Mouse (Mus musculus) ZHBTc4 (cell line): Measurements from ENCODE around the gene 4930452B06Rik.

Source experiments
- DNase-seq: peaks from one replicate; pipeline ENCODE4 v3.0.0-alpha.2; 2011; ENCODE audit warnings: low read depth, low spot score

4930452B06Rik gene

DNA sequence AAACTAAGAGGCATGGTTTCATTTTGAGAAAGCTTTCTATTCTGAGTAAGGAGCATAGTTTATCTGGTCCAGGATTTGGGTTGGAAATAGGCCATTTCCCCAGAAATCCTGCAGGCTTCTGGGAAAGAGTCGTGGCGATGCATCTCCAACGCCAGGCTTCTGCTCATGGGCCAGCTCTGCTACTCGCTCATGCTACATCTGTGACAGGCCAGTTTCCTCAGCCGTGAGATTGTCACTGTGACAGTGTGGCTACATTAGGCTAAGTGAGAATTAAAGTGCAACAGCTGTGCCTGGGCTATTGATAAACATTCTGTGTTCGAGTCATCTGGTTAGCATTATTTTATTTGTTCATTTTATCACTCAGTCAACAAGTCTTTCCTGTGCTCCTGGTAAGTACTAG lies 140.8 kb downstream of the 4930452B06Rik start:
- DNase-seq, result no peak

DNA sequence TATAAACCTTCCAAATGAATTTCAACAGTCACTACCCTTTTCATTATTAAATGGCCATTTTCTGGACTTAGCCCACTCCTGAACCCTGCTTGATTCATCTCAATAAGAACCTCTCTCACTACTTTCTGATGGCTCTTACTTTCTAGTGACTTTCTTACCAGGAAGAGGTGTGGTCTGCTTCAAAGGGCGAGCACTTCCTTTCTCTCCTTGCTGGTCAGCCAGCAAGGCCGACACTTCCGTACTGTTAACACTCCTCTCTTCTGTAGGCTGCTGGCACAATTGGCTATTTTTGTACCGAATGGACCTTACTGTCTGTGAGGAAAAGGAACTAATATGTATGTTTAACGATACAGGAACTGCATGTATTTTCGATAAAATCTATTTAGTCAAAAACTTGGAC lies 148.4 kb downstream of the 4930452B06Rik start:
- no peak for DNase-seq

DNA sequence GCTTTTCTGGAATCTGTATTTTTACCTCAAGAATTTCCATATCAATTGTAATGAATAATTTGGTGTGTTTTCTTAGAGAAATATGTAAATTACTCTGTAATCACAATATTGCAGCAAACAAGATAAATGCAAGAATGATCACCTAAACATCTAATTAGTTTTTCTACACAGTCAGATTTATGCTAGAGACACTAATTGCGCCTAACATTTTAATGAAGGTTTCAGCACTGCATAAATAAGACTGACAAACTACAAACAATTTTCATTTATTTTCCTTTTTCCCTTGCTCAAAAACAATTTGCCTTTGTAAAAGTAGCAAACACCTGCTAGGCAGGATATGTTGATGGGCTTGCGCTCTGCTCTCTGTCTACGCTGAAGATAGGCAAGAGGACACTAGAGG lies 152.0 kb downstream of the 4930452B06Rik start:
- no peak for DNase-seq

DNA sequence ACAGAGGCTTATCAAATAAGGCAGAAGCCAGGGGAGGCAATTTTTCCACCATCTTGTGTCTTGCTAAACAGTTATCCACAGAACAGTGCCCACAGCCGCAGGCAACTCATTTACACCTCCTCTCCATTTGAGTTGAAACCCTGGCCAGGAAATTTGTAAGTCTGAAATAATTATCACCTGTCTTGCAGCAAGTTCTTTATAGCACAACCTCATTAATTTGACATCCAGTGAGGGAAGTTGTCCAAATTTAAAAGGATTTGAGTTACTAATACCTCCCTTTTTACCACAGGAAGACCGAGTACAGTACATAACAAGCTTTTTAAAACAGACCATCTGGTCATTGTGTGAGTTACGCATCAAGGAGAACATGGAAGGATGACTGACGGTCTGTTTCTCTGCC lies 154.8 kb downstream of the 4930452B06Rik start:
- no peak for DNase-seq

DNA sequence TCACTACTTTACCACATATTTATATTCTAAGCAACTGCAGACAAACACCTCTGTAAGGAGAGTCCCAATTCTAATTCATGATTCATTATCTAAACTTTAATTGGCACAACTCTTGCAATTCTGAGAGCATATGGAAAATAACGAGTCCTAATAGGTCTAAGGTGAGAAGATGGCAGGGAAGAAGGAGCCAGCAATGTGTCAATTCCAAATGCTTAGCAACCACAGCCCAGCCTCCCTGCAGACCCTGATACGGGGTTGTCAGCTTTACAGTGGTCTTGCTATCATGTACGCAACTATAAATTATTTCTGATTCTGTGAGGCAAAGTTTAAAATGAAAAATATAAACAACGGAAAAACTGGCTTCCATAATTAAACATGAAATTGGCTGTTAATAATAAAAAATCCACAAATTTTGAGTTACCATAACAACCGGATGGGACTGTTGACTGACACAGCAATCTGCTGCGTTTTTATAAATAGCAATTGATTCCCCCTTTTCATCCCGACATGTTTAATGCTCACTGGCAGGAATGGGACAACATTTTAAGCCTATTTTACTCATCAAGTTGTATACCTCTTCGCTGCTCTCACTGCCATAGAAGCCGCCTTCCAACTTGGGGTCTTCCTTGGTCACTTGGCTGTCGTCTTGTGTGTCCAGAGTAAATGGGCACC lies 155.6 kb downstream of the 4930452B06Rik start:
- no peak for DNase-seq

DNA sequence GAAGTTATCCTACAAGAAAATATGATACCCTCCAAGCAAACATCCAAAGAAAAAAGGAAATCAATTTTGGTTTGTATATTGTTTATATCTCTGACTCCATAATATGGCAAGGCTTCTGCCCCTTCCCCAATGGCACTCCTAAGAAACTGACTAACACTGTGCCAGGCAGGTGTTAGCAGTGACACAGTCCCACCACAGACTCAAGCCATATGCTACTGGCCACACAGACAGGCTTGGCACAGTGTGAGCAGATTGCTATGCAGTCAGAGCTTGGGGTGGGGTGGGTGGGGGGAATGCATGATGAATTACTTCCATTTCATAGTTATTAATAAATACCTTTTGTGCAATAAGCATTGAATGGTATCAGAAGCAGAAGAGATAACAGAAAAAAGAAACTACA lies 157.4 kb downstream of the 4930452B06Rik start:
- no peak for DNase-seq

DNA sequence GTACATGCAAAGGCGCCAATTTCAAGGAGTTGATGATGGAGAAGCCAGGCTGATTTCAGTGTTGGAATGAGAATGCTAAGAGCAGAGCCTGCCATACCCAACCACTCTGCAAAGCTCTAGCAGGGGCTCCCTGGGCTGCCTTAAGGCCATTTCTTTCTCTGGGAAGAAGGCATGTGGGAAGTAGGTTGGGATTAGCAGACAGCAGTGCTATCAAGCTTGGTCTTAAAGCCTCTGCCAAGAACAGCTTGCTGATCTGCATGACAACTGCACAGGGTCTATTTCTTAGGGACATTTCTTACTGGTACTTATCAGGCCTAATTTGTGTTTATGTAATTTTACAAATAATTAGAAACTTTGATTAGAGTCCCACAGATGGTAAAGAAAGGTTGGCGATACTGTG lies 161.8 kb downstream of the 4930452B06Rik start:
- no peak for DNase-seq

DNA sequence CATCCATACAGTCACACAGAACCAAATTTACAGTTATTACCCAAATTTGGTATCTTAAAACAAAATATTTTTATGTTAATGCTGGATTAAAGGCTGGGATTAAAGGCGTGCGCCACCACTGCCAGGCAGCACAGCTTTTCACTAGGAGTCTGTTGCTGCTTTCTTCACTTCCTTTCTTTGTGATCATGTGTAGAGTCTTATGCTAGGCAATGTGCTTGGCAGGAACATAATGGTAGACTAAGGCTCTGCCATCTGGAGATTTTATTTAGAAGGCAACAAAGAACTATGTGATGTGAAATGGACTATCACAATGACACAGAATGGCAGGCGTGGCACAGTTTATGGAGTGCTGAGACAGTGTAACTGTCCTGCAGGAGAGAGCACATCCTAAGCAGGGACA lies 162.7 kb downstream of the 4930452B06Rik start:
- DNase-seq, result no peak

DNA sequence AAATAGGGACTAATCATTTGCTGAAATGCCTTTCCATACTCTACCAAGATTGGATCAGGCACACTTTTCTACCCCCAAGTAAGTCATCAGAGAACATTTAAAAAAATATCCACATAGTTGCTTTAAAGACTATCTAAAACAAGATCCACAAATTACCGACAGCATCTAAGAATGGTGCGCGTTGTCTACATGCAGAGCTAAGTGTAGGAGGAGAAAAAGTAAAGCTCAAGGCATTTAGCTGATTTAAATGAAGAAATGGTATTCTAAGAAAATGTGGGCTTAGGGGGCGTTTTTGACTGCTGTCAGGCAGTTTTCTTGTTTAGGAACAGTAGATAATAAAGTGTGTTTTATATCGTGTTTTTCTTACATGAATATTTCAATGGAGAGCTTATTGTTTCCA lies 163.5 kb downstream of the 4930452B06Rik start:
- DNase-seq, result no peak

DNA sequence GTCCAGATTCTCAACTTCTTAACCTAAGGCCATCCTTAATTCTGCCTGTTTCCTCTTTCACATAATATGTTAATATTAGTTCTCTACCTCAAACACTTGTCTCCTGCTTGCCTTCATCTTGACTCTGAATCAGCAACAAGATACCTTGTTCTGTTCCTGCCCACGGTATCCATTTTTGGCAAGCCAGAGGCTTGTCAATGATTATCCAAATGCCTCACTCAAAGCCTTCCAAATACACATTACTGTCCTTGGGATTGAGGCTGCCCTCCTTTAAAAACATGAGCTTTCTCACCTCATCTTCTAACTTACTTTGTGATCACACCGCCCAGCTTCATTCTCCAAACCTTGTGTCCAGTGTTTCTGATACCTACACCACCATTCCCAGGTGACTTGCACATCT lies 170.3 kb downstream of the 4930452B06Rik start:
- DNase-seq, result no peak

DNA sequence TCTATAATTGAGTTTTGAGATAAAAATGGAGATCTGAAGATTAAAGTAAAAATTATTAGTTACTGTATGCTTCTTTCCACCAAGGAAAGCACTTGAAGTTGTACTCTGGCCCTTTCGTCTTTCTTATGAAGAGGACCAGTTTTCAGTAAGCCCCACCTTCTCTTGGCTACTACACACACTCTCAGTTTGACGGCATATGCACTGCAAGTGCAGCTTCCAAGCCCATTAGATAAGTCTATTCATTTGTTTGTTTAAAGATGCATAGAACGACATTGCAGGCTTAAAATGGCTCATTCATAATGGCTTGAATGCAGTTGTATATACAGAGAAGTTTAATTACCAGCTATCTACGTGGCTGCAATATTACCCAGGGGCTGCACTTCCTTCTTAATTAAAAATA lies 171.1 kb downstream of the 4930452B06Rik start:
- no peak for DNase-seq

DNA sequence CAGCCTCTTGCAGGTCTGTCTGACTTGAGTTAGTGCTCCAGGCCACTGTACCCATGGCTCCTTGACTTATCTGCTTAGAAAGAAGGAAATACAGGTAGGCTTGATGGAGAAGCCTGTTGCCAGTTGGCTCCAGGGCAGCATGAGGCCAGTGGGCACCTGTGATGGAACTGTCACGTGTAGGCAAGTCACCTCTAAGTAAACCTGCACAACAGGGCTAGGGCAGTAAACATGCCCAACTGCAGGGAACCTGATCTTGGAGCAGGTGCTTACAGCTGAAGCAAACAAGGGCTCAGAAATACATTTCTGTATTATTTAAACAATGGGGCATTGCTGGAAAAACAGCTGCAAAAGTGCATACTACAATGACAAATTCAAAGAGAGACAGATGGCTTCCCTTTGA lies 171.8 kb downstream of the 4930452B06Rik start:
- DNase-seq, result no peak

DNA sequence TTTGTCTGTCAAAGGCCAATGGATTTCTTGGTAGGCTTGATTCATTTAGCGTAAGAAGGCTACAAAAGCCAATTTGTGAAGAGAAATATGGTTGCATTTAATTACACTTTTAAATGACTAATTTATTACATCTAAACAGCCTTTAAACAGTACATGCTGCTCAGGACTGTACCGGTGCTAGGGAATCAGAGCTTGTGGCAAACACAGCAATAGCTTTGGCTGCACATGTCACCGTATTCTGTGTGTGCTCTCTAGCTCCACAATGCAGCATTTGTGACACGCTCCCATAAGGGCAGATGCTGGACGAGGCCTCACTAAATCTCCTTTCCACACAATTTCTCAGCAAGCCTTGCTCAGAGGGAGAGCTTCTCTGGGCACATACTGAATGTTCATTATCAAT lies 187.9 kb downstream of the 4930452B06Rik start:
- no peak for DNase-seq

DNA sequence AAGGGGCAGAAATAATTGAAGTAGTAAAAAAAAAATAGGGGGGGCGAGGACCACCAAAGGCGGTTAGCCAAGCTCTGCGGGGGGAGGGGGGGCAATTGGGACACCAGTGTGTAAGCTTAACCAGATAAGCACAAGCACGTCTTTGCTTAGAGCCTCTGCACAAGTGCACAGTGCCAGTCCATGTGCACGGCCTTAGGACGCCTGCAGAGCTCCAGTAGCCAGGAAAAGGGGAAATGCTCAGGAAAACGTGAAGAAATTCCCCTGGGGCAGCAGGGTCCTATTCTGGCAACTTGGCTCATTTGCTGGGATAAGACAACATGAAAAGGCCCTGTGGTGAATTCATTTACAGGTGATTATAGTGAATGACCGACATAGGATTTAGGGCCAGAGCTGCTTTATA lies 188.7 kb downstream of the 4930452B06Rik start:
- no peak for DNase-seq

DNA sequence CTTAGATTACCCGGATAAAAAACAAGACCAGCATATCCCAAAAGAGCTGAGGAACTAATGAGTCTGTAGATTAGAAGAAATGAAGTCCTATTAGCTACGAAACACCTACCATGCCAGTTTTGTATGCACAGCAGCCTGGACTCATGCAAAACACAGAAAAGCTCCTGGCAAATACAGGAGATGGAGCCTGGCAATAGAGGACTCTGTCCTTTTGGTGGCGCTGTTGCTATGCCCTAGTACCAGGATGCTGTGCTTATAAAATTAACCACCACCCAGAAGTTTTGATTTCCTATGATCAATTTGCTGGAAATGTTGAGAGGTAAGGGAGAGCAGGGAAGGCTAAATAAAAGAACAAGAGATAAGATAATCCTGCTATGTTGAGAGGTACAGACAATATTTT lies 189.4 kb downstream of the 4930452B06Rik start:
- DNase-seq, result peak; percentile 51

DNA sequence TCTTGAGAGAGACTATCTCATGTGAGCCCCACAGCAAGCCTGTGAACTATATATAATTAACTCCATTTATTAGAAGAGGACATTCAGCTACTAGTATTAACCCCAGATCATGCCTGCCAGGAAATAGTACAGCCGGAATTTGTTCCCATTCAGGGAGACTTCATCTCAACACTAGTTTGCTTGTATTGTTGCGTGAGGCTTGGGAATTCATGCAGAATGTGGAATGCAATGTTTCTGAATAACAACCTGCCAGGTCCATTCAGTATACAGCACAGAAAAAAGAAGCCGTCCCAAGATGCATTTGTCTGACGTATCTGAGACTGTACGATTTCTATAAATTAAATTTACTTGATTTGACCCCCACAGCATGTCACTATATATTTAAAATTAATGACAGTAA lies 190.2 kb downstream of the 4930452B06Rik start:
- DNase-seq, result no peak

DNA sequence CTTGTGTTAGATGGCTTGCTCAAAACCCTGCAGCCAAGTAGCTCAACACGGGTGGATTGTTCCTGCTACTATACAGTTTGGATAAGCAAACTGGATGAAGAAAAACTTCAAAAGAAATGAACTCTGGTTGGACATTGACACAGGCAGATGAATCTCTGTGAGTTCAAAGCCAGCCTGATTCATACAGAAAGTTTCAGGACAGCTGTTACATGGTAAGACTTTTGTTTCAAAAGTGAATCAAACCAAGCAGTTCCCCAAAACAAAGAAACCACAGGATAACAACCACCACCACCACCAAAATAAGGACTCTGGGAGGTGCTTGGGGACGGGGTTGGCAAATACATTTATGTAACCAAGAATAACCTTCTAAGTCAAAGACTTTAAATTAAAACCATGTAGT lies 193.2 kb downstream of the 4930452B06Rik start:
- DNase-seq, result no peak

DNA sequence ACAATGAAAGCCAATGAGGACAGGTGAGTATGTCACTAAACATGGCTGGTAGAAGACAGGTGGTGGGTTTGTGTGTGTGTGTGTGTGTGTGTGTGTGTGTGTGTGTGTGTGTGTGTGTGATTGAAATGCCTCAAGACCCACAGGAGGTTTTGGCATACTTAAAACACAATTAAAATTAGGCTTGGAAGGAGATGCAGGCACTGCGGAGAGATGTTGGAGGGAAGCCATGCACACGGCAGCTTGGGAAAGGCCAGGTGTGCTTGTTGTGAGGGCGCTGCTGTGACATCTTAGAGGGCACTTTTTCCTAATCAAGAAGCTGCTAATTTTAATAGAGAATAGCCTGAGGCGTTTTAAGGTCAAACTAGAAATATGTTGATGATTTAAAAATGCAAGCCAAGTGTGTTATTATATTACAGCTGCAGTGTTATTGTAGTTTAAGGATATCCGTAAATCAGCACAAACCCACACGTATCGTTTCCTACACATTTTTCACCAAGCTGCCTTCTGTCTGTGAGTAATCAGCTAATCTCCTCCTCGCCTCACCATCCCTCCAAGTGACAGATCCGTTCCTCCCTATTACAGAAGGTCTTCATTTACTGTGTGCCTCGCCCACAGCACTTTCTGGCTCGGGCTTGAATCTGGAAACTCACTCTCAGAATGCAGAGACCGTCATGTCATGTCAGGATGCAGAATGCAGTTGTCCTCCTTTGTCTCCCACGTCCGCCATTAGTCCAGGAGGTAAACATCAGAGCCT lies 201.5 kb downstream of the 4930452B06Rik start:
- DNase-seq, result no peak

DNA sequence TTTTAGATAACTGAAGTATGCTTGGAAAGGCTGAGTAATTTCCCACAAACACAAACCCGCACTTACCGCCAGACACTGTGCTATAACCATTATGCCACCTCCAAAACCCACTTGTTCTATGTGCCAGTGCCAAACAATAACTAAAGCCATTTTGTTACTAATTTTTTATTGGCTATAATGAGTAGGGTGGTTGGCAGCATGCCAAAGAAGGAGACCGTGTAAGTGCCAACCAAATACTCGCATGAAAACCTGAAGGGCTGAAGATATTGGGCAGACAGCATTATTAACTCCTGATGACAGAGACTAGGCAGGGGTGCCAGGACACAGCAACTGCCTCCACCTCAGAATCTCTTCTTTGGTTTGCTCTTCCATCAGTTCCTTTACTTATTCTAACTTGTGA lies 203.1 kb downstream of the 4930452B06Rik start:
- no peak for DNase-seq

DNA sequence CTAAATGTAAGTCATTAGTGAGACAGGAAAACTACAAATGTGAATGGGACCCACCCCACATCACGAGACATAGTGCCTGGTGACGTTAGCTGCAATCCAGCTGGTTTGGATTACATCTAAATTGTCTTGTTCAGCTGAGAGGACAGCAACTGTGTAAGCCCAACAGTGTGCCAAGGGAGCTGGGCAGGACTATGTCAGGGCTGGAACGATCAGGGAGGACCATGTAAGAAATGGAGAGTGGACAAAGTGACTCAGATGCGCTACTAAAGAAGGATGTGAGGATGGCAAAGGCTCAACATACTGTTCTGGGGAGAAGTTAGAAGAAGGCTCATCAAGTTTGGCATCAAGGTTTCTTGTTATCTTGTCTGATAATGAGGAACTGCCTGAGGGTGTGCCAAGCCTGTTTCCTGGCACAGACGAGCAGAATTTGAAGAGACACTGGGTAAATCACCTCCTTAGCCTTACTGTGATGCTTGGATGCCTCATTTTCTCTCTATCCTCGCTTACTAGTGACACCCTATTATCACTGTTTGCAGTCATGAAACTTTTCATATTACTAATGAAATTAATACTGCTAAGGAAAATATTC lies 203.6 kb downstream of the 4930452B06Rik start:
- DNase-seq, result no peak

DNA sequence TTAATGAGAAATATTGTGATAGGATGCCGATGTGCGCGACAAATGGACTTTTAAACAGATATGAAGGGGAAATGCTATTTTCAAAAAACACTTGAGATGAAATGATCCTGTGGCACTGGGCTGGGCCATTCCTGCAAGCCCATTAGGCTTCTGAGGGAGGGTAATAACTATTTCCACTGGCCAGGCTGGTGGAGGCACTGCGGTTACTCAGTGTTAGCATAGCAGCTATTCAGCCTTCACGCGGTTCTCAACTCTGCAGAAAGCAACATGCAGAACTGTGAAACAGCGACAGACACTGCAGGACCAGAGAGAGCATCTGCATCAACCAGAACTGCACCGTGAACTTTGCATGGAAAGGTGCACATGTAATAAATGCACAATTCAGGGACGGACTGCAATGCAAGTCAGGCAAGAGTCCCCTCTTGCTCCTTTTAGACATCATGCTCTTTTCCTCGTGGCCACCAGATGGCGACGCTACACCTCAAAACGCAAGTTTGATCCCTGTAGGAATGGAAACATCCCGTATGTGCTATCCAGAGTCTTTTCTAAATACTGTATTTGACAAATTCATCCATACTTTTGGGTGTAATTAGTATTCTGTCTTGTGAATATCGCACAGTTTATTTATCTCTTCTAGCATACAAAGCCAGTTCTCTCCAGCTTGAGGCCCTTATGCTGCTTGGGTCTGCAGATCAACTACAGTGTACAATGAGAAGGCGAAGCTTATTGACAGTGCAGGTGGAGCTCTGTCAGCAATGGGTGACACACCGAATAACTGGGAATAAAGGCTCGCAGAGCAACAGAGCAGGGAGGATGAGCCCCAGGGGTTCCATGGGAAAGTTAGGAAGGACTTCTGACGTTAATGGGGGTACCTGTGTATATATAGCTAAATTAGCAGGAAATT lies 205.6 kb downstream of the 4930452B06Rik start:
- peak; percentile 83 for DNase-seq

DNA sequence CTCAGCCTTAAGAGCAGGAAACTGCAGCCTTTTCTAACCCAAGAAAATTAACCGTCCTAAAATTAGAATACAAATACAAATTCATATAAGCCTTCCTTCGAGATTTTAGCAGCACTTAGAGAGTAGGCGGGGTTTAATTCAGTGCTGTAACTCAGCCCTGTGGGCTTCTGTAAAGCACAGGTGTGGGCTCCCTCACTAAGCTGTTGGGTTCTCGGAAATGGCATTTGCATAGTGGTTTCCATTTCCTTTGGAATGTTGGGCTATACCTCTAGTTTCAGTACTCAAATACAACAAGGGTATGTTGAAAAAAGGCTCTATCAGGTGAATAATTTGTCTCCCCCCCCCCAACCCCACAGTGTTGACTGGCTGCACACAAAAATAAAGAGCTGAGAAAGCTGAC lies 206.3 kb downstream of the 4930452B06Rik start:
- DNase-seq, result peak; percentile 74
